Mouse (Mus musculus): ENCODE measurements around the gene Lrrc63.

DNA sequence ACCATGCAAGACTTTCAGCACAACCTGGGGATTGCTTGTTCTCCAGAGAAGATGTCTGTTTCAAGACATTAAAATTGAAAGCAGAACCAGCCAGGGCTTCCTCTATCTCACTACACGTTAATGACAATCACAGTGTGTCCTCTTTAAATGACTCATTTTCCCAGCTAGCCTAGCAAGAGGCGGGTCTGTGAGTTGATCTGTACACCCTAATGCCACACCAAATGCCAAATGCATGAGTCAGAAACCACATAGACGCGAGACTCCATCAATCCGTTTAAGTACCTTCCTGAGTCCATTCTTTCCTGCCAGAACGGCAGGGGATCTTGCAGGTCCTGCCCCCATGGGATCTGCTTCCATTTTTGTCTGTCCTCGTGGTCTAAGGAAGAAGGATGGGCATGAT lies 85.5 kb downstream of the Lrrc63 start:
- TF ChIP-seq POLR2A (IDR thresholded peaks at IDR 0.05; ENCODE audit: control insufficient read depth, low read depth, low read length) (no peak), CTCF (IDR thresholded peaks at IDR 0.05; ENCODE audit: control insufficient read depth, insufficient read depth, insufficient replicate concordance, low read depth, low read length) (no peak)

Data from testis, adult 2 months (tissue).